18 mouse cellular contexts compared by ENCODE assay signal in genomic region chr14:18574756-18575155, GRCm38 (mm10).
"Had no signal": no experiment of that assay in that cellular context is flagged by ENCODE, and none has a peak within 500 bp of the region (broad histone marks: within the 10 kb centered on the region; RNA-seq: fewer than 3 reads in every experiment).

No protein-coding gene starts in this region.

- H3K4me2 ChIP-seq: limb, embryonic 12.5 days; limb, embryonic 15.5 days; liver, embryonic 11.5 days; lung, embryonic 14.5 days; midbrain, embryonic 12.5 days; stomach, embryonic 15.5 days had no signal

- H3K27ac ChIP-seq: kidney, postnatal 0 days; layer of hippocampus, adult 2 months; limb, embryonic 12.5 days; limb, embryonic 15.5 days; liver, embryonic 14.5 days; macrophage; midbrain, embryonic 12.5 days; stomach, embryonic 15.5 days had no signal

- H3K4me3 ChIP-seq: layer of hippocampus, adult 2 months; limb, embryonic 12.5 days; limb, embryonic 15.5 days; midbrain, embryonic 12.5 days; stomach, embryonic 15.5 days had no signal

- H3K4me1 ChIP-seq: limb, embryonic 15.5 days; stomach, embryonic 15.5 days had no signal

- H3K9ac ChIP-seq: limb, embryonic 12.5 days; limb, embryonic 15.5 days; liver, embryonic 14.5 days; liver, postnatal 0 days; lung, embryonic 14.5 days; midbrain, embryonic 12.5 days; stomach, embryonic 15.5 days had no signal

- ATAC-seq: liver, postnatal 0 days; lung, postnatal 0 days had no signal

- DNase-seq: kidney, adult 2 months; kidney, postnatal 25 days; layer of hippocampus, adult 9-11 months; liver, postnatal 0 days; lung, embryonic 14.5 days; right cerebral cortex, postnatal 25 days; spleen, adult 18-20 months; thymus, postnatal 25 days had no signal

- H3K9me3 ChIP-seq: limb, embryonic 12.5 days; limb, embryonic 15.5 days; midbrain, embryonic 12.5 days; stomach, embryonic 15.5 days had no signal

- H3K27me3 ChIP-seq: limb, embryonic 12.5 days; limb, embryonic 15.5 days; midbrain, embryonic 12.5 days; stomach, embryonic 15.5 days had no signal

- H3K36me3 ChIP-seq: limb, embryonic 12.5 days; limb, embryonic 15.5 days; midbrain, embryonic 12.5 days; stomach, embryonic 15.5 days had no signal
